Mouse (Mus musculus): Measurements from ENCODE around the gene Arl2.

- TF ChIP-seq CTCF (IDR thresholded peaks at IDR 0.05; ENCODE audit: low read depth, low read length) (no peak), POLR2A (IDR thresholded peaks at IDR 0.05; ENCODE audit: borderline replicate concordance, low read depth, low read length) (no peak)
Observed at GRCm38 (mm10) chr19:6136397-6136796, 5.0 kb downstream of the Arl2 start.

Measured in bone marrow macrophage, adult 2 months (primary cell).